Mouse (Mus musculus) small intestine, adult 2 months (tissue): Measurements from ENCODE around the gene Rab6b.

ENCODE experiments used
- CTCF ChIP-seq: fragments of 200-500 bp; IDR thresholded peaks from 2 replicates; pipeline ENCODE4 v1.5.1; 2012; ENCODE audit warnings: low read depth, mild to moderate bottlenecking, control low read depth, inconsistent platforms, low read length, moderate library complexity, mixed read lengths; ENCODE audit not compliant: insufficient replicate concordance, insufficient read length; ENCODE audit errors: extremely low read depth
- POLR2A ChIP-seq: fragments of 200-500 bp; IDR thresholded peaks from 2 replicates; pipeline ENCODE4 v1.6.1; 2012; ENCODE audit warnings: low read depth, mild to moderate bottlenecking, control low read depth, inconsistent platforms, low read length, moderate library complexity

GRCm38 (mm10) chr9:103184855-103185254 is 73.3 kb downstream of the Rab6b start:
- TF ChIP-seq CTCF, result no peak
- no peak for TF ChIP-seq POLR2A
